Mouse (Mus musculus): ENCODE measurements at regions not wholly inside any gene's neighbourhood (a gene's known extent, or its start where the extent isn't known, plus 50 kb on each side); places are given as distances from the start of the nearest gene placed in this dataset.

DNA sequence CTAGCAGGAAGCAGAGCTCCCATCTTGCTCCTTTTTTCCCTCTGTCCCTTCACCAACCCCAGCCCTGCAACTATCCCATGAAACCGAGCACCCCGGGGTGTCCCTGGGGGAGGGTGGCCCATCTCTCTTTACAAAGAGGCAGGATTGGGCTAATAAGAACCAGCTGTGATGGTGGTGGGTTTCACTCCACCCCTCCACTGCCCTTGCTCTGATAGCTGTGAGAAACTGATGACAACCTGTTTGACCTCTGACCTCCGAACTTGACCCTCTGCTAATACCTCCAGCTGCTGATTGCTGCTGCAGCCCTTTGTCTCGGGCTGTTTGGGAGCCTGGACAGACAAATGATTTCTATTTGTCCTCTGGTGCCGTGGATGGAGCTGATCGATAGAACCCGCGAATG is 128.1 kb upstream of the Lhx1 start:
- ATAC-seq (replicated peaks; ENCODE audit: insufficient number of reproducible peaks, low FRiP score, low TSS enrichment, poor library complexity, severe bottlenecking), result no peak

GRCm38 (mm10) chr11:84648899-84649298 is 123.6 kb upstream of the Lhx1 start:
- ATAC-seq (replicated peaks; ENCODE audit: insufficient number of reproducible peaks, low FRiP score, low TSS enrichment, poor library complexity, severe bottlenecking), result no peak

GRCm38 (mm10) chr11:84647104-84647503 is 121.8 kb upstream of the Lhx1 start:
- no peak for ATAC-seq (replicated peaks; ENCODE audit: insufficient number of reproducible peaks, low FRiP score, low TSS enrichment, poor library complexity, severe bottlenecking)

DNA sequence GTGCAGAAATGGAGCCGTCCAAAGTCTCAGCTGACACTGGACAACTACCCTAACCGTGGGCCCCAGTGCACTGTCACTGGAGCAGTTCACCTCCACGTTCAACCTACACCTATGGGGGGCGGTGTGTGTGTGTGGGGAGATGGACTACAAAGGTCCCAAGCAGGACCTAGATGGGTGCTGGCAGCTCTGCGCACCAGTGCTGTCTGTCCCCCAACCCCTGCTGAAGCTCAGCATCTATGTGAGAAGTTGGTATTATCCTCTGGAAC is 117.7 kb upstream of the Lhx1 start:
- no peak for ATAC-seq (replicated peaks; ENCODE audit: insufficient number of reproducible peaks, low FRiP score, low TSS enrichment, poor library complexity, severe bottlenecking)

DNA sequence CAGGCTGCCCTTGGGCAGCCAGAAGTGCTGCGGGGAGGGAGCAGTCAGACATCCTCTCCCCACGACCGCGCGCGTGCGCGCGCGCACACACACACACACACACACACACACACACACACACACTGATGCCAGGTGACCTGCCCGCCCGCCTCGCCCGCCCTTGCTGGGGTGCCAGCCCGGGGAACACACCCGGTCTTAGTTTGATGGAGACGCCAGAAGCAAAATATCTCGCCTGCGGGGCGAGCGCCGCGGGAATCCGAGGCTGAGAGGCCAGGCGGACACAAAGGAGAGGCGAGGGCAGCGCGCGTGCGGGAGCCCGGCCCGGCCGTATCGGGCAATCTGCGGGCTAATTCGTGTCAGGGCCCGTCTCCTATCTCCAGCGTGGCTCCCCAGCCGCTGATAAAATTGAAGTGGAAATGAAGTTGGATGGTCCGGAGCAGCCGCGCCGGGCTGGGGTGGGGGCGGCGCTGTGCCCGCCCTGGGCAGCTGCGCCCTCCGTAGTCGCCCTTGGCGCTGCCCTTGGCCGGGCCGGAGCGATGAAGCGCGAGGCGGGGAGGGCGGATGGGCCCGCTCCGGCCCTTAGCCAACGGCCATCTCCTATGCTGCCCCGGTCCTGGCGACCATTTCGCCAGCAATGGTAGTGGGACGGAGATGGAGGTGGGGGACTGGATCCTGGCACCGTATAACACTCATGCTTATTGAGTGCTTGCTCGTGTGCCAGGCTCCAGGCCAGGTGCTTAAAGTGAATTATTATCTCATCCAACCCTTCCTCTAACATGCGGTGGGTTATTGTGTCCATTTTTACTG is 117.2 kb upstream of the Lhx1 start:
- no peak for ATAC-seq (replicated peaks; ENCODE audit: insufficient number of reproducible peaks, low FRiP score, low TSS enrichment, poor library complexity, severe bottlenecking)

GRCm38 (mm10) chr11:84641601-84642000 is 116.3 kb upstream of the Lhx1 start:
- ATAC-seq (replicated peaks; ENCODE audit: insufficient number of reproducible peaks, low FRiP score, low TSS enrichment, poor library complexity, severe bottlenecking), result no peak

DNA sequence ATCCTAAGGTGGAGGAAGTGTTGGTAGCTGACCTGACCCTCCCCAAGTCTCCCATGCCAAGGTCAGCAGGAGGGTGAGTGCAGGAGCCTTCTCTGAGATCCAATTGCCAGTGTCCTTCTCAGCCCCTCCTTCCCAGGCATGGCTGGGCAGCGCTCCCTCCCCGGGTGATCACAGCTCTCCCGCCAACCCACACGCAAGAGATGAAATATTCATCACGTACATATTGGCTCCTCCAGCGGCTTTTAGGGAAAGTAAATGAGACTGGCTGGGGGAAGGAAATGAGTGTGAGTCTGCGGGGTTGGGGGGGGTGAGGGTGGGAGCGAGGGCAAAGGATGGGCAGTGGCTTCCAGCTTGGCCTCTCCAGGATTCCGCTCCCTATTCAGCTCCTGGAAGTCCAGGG is 113.0 kb upstream of the Lhx1 start:
- no peak for ATAC-seq (replicated peaks; ENCODE audit: insufficient number of reproducible peaks, low FRiP score, low TSS enrichment, poor library complexity, severe bottlenecking)

DNA sequence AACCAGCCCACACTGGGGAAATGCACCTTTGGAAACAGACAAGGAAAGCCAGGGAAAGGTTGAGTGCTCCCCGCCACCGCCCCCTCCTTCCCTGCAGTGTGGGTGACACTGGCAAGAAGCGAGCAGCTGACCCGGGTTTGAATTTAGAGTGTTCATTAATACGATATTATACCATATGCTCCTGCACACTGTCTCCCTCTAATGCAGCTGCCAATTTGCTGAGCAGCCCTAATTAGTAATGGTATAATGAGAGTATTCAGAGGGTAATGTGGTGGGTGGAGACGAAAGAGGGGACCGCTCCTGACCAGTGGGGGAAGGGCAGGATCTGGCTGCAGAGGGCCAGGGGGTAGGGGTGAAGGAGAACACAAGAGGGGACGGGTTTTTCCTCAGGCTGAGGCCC is 111.9 kb upstream of the Lhx1 start:
- no peak for ATAC-seq (replicated peaks; ENCODE audit: insufficient number of reproducible peaks, low FRiP score, low TSS enrichment, poor library complexity, severe bottlenecking)

GRCm38 (mm10) chr11:84634990-84635389 is 109.7 kb upstream of the Lhx1 start:
- no peak for ATAC-seq (replicated peaks; ENCODE audit: insufficient number of reproducible peaks, low FRiP score, low TSS enrichment, poor library complexity, severe bottlenecking)

DNA sequence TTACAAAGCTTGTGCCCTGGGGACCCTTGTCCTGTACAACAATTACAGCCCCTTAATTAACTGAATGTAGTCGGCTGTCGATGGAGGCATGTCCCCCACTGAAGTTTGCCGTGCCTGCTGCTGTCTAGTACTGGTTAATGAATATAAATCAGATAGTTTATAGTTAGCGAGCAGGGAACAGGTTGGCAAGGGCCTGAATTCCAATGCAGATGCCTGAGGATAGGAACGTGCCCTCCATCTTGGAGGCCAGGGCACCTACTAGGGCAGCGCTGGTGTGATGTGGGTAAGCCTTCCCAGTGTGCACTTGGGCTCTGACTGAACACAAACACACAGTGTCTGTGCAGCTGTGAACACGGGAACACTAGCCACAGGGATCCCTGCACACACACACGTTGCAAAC is 108.0 kb upstream of the Lhx1 start:
- no peak for ATAC-seq (replicated peaks; ENCODE audit: insufficient number of reproducible peaks, low FRiP score, low TSS enrichment, poor library complexity, severe bottlenecking)

GRCm38 (mm10) chr11:84628111-84628510 is 102.8 kb upstream of the Lhx1 start:
- ATAC-seq (replicated peaks; ENCODE audit: insufficient number of reproducible peaks, low FRiP score, low TSS enrichment, poor library complexity, severe bottlenecking), result no peak

DNA sequence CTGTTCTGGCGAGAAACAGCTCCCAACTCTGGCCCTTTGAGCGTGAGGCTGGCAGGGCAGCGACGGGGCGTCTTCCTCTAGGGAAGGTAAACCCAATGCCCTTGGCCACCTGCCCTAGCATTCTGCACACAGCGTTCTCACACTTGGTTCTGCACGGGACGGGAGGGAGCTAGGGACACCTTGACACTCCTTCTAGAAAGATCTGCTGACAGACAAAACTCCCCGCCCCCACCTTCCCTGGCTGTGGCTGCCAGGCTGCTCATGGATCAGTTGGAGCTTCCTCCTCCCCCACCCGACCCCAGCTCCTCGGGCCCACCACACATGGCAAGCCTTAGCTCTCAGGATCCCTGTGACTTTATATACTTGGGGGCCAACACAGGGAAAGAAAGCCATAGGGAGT is 102.3 kb upstream of the Lhx1 start:
- ATAC-seq (replicated peaks; ENCODE audit: insufficient number of reproducible peaks, low FRiP score, low TSS enrichment, poor library complexity, severe bottlenecking), result no peak

GRCm38 (mm10) chr11:84627259-84627658 is 101.9 kb upstream of the Lhx1 start:
- ATAC-seq (replicated peaks; ENCODE audit: insufficient number of reproducible peaks, low FRiP score, low TSS enrichment, poor library complexity, severe bottlenecking), result no peak

DNA sequence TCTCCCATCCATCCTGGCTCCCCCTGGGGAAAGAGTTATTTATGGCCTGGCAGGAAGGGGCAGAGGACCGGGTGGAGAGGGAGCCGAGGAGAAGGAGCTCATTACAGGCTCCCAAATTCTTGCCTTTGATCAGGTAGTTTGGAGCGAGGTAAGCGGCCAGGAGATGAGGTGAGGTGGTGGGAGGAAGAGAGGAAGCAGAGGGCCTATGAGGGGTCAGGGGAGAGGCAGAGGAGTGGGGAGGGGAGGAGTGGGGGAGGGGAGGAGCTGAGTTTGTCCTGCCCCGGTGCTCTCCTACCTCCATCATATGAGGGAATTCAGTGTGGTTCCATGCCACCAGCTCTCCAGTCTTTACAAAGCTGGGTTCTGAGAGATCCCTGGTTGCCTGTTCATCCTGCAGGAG is 98.8 kb upstream of the Lhx1 start:
- no peak for ATAC-seq (replicated peaks; ENCODE audit: insufficient number of reproducible peaks, low FRiP score, low TSS enrichment, poor library complexity, severe bottlenecking)

GRCm38 (mm10) chr11:84619713-84620112 is 94.4 kb upstream of the Lhx1 start:
- ATAC-seq (replicated peaks; ENCODE audit: insufficient number of reproducible peaks, low FRiP score, low TSS enrichment, poor library complexity, severe bottlenecking), result 0 out of 2 replicates have a peak, but pooled peaks have one; percentile 56

GRCm38 (mm10) chr11:84618576-84618975 is 93.2 kb upstream of the Lhx1 start:
- no peak for ATAC-seq (replicated peaks; ENCODE audit: insufficient number of reproducible peaks, low FRiP score, low TSS enrichment, poor library complexity, severe bottlenecking)

- no peak for ATAC-seq (replicated peaks; ENCODE audit: insufficient number of reproducible peaks, low FRiP score, low TSS enrichment, poor library complexity, severe bottlenecking)
Observed at GRCm38 (mm10) chr11:84612982-84613720, 87.8 kb upstream of the Lhx1 start.

- ATAC-seq (replicated peaks; ENCODE audit: insufficient number of reproducible peaks, low FRiP score, low TSS enrichment, poor library complexity, severe bottlenecking), result no peak
Observed at GRCm38 (mm10) chr11:84611625-84611879, 86.2 kb upstream of the Lhx1 start.

GRCm38 (mm10) chr11:84610774-84611624 is 85.7 kb upstream of the Lhx1 start:
- no peak for ATAC-seq (replicated peaks; ENCODE audit: insufficient number of reproducible peaks, low FRiP score, low TSS enrichment, poor library complexity, severe bottlenecking)

- ATAC-seq (replicated peaks; ENCODE audit: insufficient number of reproducible peaks, low FRiP score, low TSS enrichment, poor library complexity, severe bottlenecking), result no peak
Observed at GRCm38 (mm10) chr11:84604781-84605180, 79.4 kb upstream of the Lhx1 start.

Measured in monocyte, adult 5-6 weeks (primary cell).